Mouse (Mus musculus) forebrain, embryonic 13.5 days (tissue): ENCODE results near the gene Rusc2. TPM values are rescaled to one million over a fixed set of nuclear protein-coding genes. Genes with fewer than 3 reads are reported as not detected.
A peak's percentile ranks its signal among the peaks of the same experiment; 100 is the strongest.

Experiments used
- ATAC-seq: fragments of 200-750 bp; cut with Nextera tagmentation; 2 replicates; pipeline ENCODE4 v1.8.0; 2017
- H3K27ac ChIP-seq: fragments of 300-500 bp; sonication (generic); 2 replicates; pipeline ENCODE4 v1.5.1; 2015; ENCODE audit warnings: inconsistent platforms, mild to moderate bottlenecking, moderate library complexity
- H3K27me3 ChIP-seq: fragments of 300-500 bp; sonication (generic); 2 replicates; pipeline ENCODE4 v1.6.1; 2015; ENCODE audit warnings: mild to moderate bottlenecking, inconsistent platforms
- H3K36me3 ChIP-seq: fragments of 300-500 bp; sonication (generic); 2 replicates; pipeline ENCODE4 v1.6.1; 2015; ENCODE audit warnings: mild to moderate bottlenecking, inconsistent platforms; ENCODE audit not compliant: poor library complexity, severe bottlenecking
- H3K4me1 ChIP-seq: fragments of 300-500 bp; sonication (generic); 2 replicates; pipeline ENCODE4 v1.6.1; 2015; ENCODE audit warnings: inconsistent platforms
- H3K4me2 ChIP-seq: fragments of 300-500 bp; sonication (generic); 2 replicates; pipeline ENCODE4 v1.6.1; 2015; ENCODE audit warnings: inconsistent platforms, mild to moderate bottlenecking, moderate library complexity
- H3K4me3 ChIP-seq: fragments of 300-500 bp; sonication (generic); 2 replicates; pipeline ENCODE4 v1.5.1; 2015; ENCODE audit warnings: mild to moderate bottlenecking, inconsistent platforms
- H3K9ac ChIP-seq: fragments of 300-500 bp; sonication (generic); 2 replicates; pipeline ENCODE4 v1.6.1; 2015; ENCODE audit warnings: mild to moderate bottlenecking, inconsistent platforms
- H3K9me3 ChIP-seq: fragments of 300-500 bp; sonication (generic); replicated peaks from 2 replicates; pipeline ENCODE4 v1.6.1; 2016; ENCODE audit warnings: inconsistent platforms
- WGBS: fragments of 180-500 bp; shearing (Covaris S2); methylation state at CpG from one replicate; pipeline ENCODE4 v1.1.7; 2015; 5-methylcytosine and 5-hydroxymethylcytosine counted together
- polyA plus RNA-seq: library from polyadenylated mRNA; unstranded; fragments of >200 nt; fragmentation: Nextera tagmentation; extraction: Ambion mirVana; gene quantifications from 2 replicates; pipeline ENCODE4 v1.2.1, GENCODE M21; 2015

Gene Rusc2
- 38.9 and 42.5 TPM in 2 replicates for polyA plus RNA-seq

DNA sequence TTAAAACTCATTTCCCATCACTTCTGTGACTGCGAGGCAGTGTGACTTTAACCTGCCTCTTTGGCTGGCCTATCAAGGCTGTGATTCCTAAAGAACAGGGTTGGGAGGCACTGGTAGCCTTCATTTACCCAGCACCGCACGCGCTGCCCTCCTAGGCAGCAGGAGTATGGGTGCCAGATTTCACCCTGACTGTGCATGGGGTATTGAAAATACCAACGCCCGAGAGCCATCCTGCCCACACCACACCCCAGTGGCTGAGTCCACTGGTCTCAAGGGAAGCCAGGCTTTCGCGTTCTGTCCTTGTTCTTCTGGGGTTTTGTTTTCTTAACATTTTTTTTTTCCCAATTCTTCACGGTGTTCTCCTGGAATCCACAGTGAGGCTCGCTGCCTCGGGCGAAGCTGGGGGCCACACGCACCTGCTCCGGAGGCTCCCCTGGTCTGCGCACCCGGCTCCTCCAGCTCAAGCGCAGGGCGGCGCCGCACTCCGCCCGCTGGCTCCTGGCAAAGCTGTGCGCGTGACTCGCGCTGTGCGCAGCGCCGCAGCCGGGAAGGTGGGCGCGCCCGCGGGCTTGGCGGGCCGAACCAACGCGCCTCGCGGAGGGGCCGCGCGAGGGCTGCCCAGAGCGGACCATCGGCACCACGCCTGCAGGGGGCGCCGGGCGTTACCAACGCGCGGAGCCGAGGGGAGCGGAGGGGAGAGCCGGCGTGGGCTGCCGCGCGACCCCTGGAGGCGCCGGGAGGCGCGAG, at the start of gene Rusc2:
Rusc2 (plus strand) TSS at position 572 of the 747 bp plus-strand sequence.
- WGBS = under 1% methylated on average over 51 of the region's 63 CpGs
- no peaks in the 10 kb centered on the region for H3K27me3 ChIP-seq
- H3K36me3 ChIP-seq = no peaks in the 10 kb centered on the region
- H3K4me1 ChIP-seq = peaks cover 21% of the 10 kb centered on the region
- no peaks in the 10 kb centered on the region for H3K9me3 ChIP-seq
- H3K4me3 ChIP-seq = peak within 1 kb of the TSS; percentile 56
- peak within 1 kb of the TSS; percentile 65 for H3K27ac ChIP-seq
- peak within 1 kb of the TSS; percentile 83 for H3K9ac ChIP-seq
- H3K4me2 ChIP-seq = peak within 1 kb of the TSS; percentile 85
- ATAC-seq = peak; percentile 96

GRCm38 (mm10) chr4:43334771-43335170, 47.0 kb upstream of the Rusc2 start:
- Histone ChIP-seq H3K27ac (no peak overlapping the region; the same call in 1 of the 2 replicates), H3K9me3 (peaks cover 13% of the 10 kb centered on the region), H3K27me3 (no peaks in the 10 kb centered on the region), H3K4me1 (no peaks in the 10 kb centered on the region), H3K36me3 (no peaks in the 10 kb centered on the region), H3K4me2 (no peak overlapping the region), H3K9ac (no peak overlapping the region), H3K4me3 (no peak overlapping the region)
- 33% methylated on average over 2 of the region's 2 CpGs for WGBS
- no peak for ATAC-seq

DNA sequence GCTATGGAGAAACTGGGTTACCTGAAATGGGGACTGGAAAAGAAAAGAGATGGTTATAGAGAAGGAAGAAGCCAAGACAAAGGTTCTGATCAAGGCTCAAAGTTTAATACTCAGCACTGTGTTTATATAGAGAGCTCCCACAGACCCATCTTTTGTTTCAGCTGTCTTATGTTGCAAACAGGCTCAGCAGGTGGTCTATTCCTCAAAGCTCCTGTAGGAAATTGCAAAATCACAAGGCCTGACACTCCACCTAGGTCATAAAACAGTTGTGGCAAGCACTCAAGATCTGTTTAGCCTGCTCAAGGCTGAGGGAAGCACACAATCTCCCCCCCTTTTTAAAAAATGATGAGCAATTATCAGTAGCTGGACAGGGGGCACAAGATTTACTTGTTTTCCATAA, 45.6 kb upstream of the Rusc2 start:
- Histone ChIP-seq H3K36me3 (no peaks in the 10 kb centered on the region), H3K4me1 (no peaks in the 10 kb centered on the region), H3K4me3 (no peak overlapping the region), H3K9ac (no peak overlapping the region), H3K9me3 (peaks cover 13% of the 10 kb centered on the region), H3K27ac (no peak overlapping the region), H3K27me3 (no peaks in the 10 kb centered on the region), H3K4me2 (no peak overlapping the region)
- ATAC-seq = no peak

- Histone ChIP-seq H3K9me3 (peaks cover 13% of the 10 kb centered on the region), H3K4me1 (peaks cover 2% of the 10 kb centered on the region; the same call in 1 of the 2 replicates), H3K36me3 (no peaks in the 10 kb centered on the region), H3K27ac (no peak overlapping the region), H3K4me2 (no peak overlapping the region), H3K9ac (no peak overlapping the region), H3K27me3 (no peaks in the 10 kb centered on the region), H3K4me3 (no peak overlapping the region)
- WGBS = 82% methylated on average over 4 of the region's 4 CpGs
- no peak for ATAC-seq
Observed at GRCm38 (mm10) chr4:43340096-43340804, 41.5 kb upstream of the Rusc2 start.

GRCm38 (mm10) chr4:43341276-43341891, 40.4 kb upstream of the Rusc2 start:
- peaks cover 8% of the 10 kb centered on the region for H3K9me3 ChIP-seq
- no peak overlapping the region for H3K9ac ChIP-seq
- no peak for ATAC-seq
- H3K4me2 ChIP-seq = no peak overlapping the region
- no peaks in the 10 kb centered on the region for H3K27me3 ChIP-seq
- peaks cover 2% of the 10 kb centered on the region; the same call in 1 of the 2 replicates for H3K4me1 ChIP-seq
- 50% methylated on average over 7 of the region's 7 CpGs for WGBS
- no peaks in the 10 kb centered on the region for H3K36me3 ChIP-seq
- H3K4me3 ChIP-seq = no peak overlapping the region
- no peak overlapping the region for H3K27ac ChIP-seq

DNA sequence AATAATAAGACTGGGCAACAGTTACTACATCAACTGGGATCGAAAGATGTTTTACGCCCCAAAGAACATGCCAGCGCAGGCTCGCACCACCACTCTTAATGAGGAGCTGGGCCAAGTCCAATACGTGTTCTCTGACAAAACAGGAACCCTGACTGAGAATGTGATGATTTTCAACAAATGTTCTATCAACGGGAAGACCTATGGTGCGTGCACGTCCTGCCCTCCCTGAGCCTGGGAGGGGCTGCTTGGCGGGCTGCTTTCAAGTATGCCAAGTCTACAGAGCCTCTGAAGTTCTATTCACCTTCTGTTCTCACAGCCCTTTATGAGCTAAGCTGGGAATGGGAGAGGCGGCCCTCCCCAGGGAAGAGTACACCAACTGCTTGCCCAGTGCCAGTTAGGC, 39.3 kb upstream of the Rusc2 start:
- H3K4me3 ChIP-seq = no peak overlapping the region
- H3K36me3 ChIP-seq = no peaks in the 10 kb centered on the region
- H3K9ac ChIP-seq = no peak overlapping the region
- H3K9me3 ChIP-seq = 0 out of 2 replicates have a peak, but pooled peaks cover 1% of the 10 kb centered on the region
- H3K27ac ChIP-seq = no peak overlapping the region
- H3K4me2 ChIP-seq = no peak overlapping the region
- peaks cover 2% of the 10 kb centered on the region; the same call in 1 of the 2 replicates for H3K4me1 ChIP-seq
- 73% methylated on average over 10 of the region's 10 CpGs for WGBS
- no peak for ATAC-seq
- no peaks in the 10 kb centered on the region for H3K27me3 ChIP-seq

- Histone ChIP-seq H3K4me1 (peaks cover 2% of the 10 kb centered on the region; the same call in 1 of the 2 replicates), H3K9me3 (no peaks in the 10 kb centered on the region), H3K4me2 (no peak overlapping the region), H3K9ac (no peak overlapping the region), H3K4me3 (no peak overlapping the region), H3K27me3 (no peaks in the 10 kb centered on the region), H3K36me3 (no peaks in the 10 kb centered on the region), H3K27ac (no peak overlapping the region)
- no peak for ATAC-seq
- 87% methylated on average over 2 of the region's 2 CpGs for WGBS
Observed at GRCm38 (mm10) chr4:43344932-43345331, 36.8 kb upstream of the Rusc2 start.

GRCm38 (mm10) chr4:43349206-43349605, 32.6 kb upstream of the Rusc2 start:
- WGBS = 92% methylated on average over 5 of the region's 5 CpGs
- H3K4me1 ChIP-seq = no peaks in the 10 kb centered on the region
- H3K4me2 ChIP-seq = no peak overlapping the region
- ATAC-seq = no peak
- H3K4me3 ChIP-seq = no peak overlapping the region
- peaks cover 3% of the 10 kb centered on the region; the same call in 1 of the 2 replicates for H3K9me3 ChIP-seq
- H3K27ac ChIP-seq = no peak overlapping the region
- H3K36me3 ChIP-seq = no peaks in the 10 kb centered on the region
- H3K9ac ChIP-seq = no peak overlapping the region
- H3K27me3 ChIP-seq = no peaks in the 10 kb centered on the region

- Histone ChIP-seq H3K27ac (no peak overlapping the region), H3K27me3 (no peaks in the 10 kb centered on the region), H3K9ac (no peak overlapping the region), H3K4me3 (no peak overlapping the region), H3K36me3 (no peaks in the 10 kb centered on the region), H3K4me2 (no peak overlapping the region), H3K4me1 (no peaks in the 10 kb centered on the region), H3K9me3 (peaks cover 3% of the 10 kb centered on the region; the same call in 1 of the 2 replicates)
- no peak for ATAC-seq
- WGBS = 83% methylated on average over 6 of the region's 6 CpGs
Observed at GRCm38 (mm10) chr4:43350038-43350560, 31.7 kb upstream of the Rusc2 start.

GRCm38 (mm10) chr4:43353662-43354061, 28.1 kb upstream of the Rusc2 start:
- Histone ChIP-seq H3K36me3 (no peaks in the 10 kb centered on the region), H3K9ac (no peak overlapping the region), H3K4me1 (no peaks in the 10 kb centered on the region), H3K27ac (no peak overlapping the region), H3K27me3 (no peaks in the 10 kb centered on the region), H3K9me3 (peaks cover 3% of the 10 kb centered on the region; the same call in 1 of the 2 replicates), H3K4me3 (no peak overlapping the region), H3K4me2 (no peak overlapping the region)
- 88% methylated on average over 6 of the region's 6 CpGs for WGBS
- no peak for ATAC-seq

DNA sequence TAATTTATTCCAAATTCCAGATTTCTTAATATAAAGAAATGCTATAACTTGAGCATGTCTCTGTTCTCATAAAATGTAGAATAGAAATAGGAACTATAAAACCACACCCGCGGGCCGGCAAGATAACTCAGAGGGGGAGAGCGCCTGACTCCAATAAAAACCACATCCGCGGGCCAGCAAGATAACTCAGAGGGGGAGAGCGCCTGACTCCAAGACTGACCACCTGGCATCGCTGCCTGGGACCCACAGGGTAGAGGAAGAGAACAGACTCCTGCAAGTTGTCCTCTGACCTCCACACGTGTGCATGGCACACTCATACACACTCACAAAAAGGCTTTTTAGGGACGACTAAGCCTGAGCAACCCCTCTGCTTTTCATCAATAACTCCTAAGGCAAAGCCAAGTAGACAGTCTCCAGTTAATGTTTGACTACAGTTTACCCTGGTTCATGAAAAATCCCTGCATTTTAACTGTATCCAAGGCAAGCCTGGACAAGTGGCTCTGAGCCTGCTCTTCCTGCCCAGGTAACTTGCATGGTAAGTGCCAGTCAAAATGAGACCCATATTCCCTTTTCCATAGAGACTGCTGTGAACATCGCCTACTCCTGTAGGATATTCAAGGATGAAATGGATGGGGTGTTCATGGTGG, 16.7 kb upstream of the Rusc2 start:
- ATAC-seq = no peak
- no peak overlapping the region for H3K4me3 ChIP-seq
- no peak overlapping the region for H3K27ac ChIP-seq
- H3K9ac ChIP-seq = no peak overlapping the region
- 92% methylated on average over 11 of the region's 11 CpGs for WGBS
- no peaks in the 10 kb centered on the region for H3K4me1 ChIP-seq
- no peaks in the 10 kb centered on the region for H3K9me3 ChIP-seq
- no peaks in the 10 kb centered on the region for H3K27me3 ChIP-seq
- no peaks in the 10 kb centered on the region for H3K36me3 ChIP-seq
- H3K4me2 ChIP-seq = no peak overlapping the region
